Mouse (Mus musculus) midbrain, embryonic 12.5 days (tissue): Measurements from ENCODE around the gene Tuft1. TPM values are rescaled to one million over a fixed set of nuclear protein-coding genes. Genes with fewer than 3 reads are reported as not detected.

ENCODE experiments used
- ATAC-seq: fragments of 200-750 bp; cut with Nextera tagmentation; 2 replicates; pipeline ENCODE4 v1.8.0; 2017; ENCODE audit warnings: low read depth, moderate TSS enrichment, moderate library complexity; ENCODE audit not compliant: low FRiP score
- H3K27ac ChIP-seq: fragments of 300-500 bp; sonication (generic); replicated peaks from 2 replicates; pipeline ENCODE4 v1.5.1; 2016; ENCODE audit warnings: mild to moderate bottlenecking
- H3K27me3 ChIP-seq: fragments of 300-500 bp; sonication (generic); 2 replicates; pipeline ENCODE4 v1.6.1; 2016; ENCODE audit warnings: mild to moderate bottlenecking
- H3K36me3 ChIP-seq: fragments of 300-500 bp; sonication (generic); 2 replicates; pipeline ENCODE4 v1.6.1; 2016
- H3K4me1 ChIP-seq: fragments of 300-500 bp; sonication (generic); 2 replicates; pipeline ENCODE4 v1.6.1; 2016
- H3K4me2 ChIP-seq: fragments of 300-500 bp; sonication (generic); replicated peaks from 2 replicates; pipeline ENCODE4 v1.6.1; 2016; ENCODE audit warnings: mild to moderate bottlenecking, moderate library complexity
- H3K4me3 ChIP-seq: fragments of 300-500 bp; sonication (generic); 2 replicates; pipeline ENCODE4 v1.5.1; 2016; ENCODE audit warnings: mild to moderate bottlenecking
- H3K9ac ChIP-seq: fragments of 300-500 bp; sonication (generic); replicated peaks from 2 replicates; pipeline ENCODE4 v1.6.1; 2016; ENCODE audit warnings: mild to moderate bottlenecking, moderate library complexity
- H3K9me3 ChIP-seq: fragments of 300-500 bp; sonication (generic); 2 replicates; pipeline ENCODE4 v1.6.1; 2016; ENCODE audit warnings: mild to moderate bottlenecking
- WGBS: fragments of 180-500 bp; shearing (Covaris S2); methylation state at CpG from one replicate; pipeline ENCODE4 v1.1.7; 2016; 5-methylcytosine and 5-hydroxymethylcytosine counted together
- polyA plus RNA-seq: library from polyadenylated mRNA; unstranded; fragments of >200 nt; fragmentation: Nextera tagmentation; extraction: Ambion mirVana; gene quantifications from 2 replicates; pipeline ENCODE4 v1.2.1, GENCODE M21; 2016

Gene Tuft1
- polyA plus RNA-seq, 1 experiment from 2014 or later = 4.1 TPM

- Histone ChIP-seq H3K27me3 (no peaks in the 10 kb centered on the region), H3K4me1 (no peaks in the 10 kb centered on the region), H3K27ac (no peak overlapping the region), H3K9me3 (no peaks in the 10 kb centered on the region), H3K36me3 (no peaks in the 10 kb centered on the region), H3K4me3 (no peak overlapping the region), H3K9ac (no peak overlapping the region), H3K4me2 (no peak overlapping the region)
- ATAC-seq = no peak
- WGBS = 69% methylated on average over 1 of the region's 1 CpGs
These were observed 46.4 kb downstream of the Tuft1 start for GRCm38 (mm10) chr3:94612274-94612673.

- H3K9me3 ChIP-seq = no peaks in the 10 kb centered on the region
- 80% methylated on average over 5 of the region's 5 CpGs for WGBS
- no peaks in the 10 kb centered on the region for H3K4me1 ChIP-seq
- H3K4me3 ChIP-seq = no peak overlapping the region
- no peaks in the 10 kb centered on the region for H3K27me3 ChIP-seq
- no peak overlapping the region for H3K9ac ChIP-seq
- ATAC-seq = no peak
- H3K4me2 ChIP-seq = no peak overlapping the region
- no peak overlapping the region for H3K27ac ChIP-seq
- H3K36me3 ChIP-seq = no peaks in the 10 kb centered on the region
These were observed 46.8 kb downstream of the Tuft1 start for GRCm38 (mm10) chr3:94611834-94612233.

- H3K27me3 ChIP-seq = no peaks in the 10 kb centered on the region
- H3K4me3 ChIP-seq = no peak overlapping the region
- no peaks in the 10 kb centered on the region for H3K4me1 ChIP-seq
- no peaks in the 10 kb centered on the region for H3K36me3 ChIP-seq
- no peak overlapping the region for H3K27ac ChIP-seq
- no peak overlapping the region for H3K4me2 ChIP-seq
- no peak for ATAC-seq
- WGBS = 74% methylated on average over 4 of the region's 4 CpGs
- H3K9ac ChIP-seq = no peak overlapping the region
- H3K9me3 ChIP-seq = no peaks in the 10 kb centered on the region
These were observed 47.3 kb downstream of the Tuft1 start for GRCm38 (mm10) chr3:94611343-94611742.

GRCm38 (mm10) chr3:94610581-94610980 lies 48.1 kb downstream of the Tuft1 start:
- no peaks in the 10 kb centered on the region for H3K4me1 ChIP-seq

GRCm38 (mm10) chr3:94609621-94610020 lies 49.1 kb downstream of the Tuft1 start:
- ATAC-seq = no peak
- no peak overlapping the region for H3K9ac ChIP-seq

More at GRCm38 (mm10) chr3:94610581-94610980, 48.1 kb downstream of the Tuft1 start:
- H3K9me3 ChIP-seq = no peaks in the 10 kb centered on the region
- H3K27ac ChIP-seq = no peak overlapping the region
- no peaks in the 10 kb centered on the region for H3K36me3 ChIP-seq
- no peak for ATAC-seq
- no peaks in the 10 kb centered on the region for H3K27me3 ChIP-seq
- no peak overlapping the region for H3K4me2 ChIP-seq
- H3K9ac ChIP-seq = no peak overlapping the region
- 84% methylated on average over 2 of the region's 2 CpGs for WGBS
- no peak overlapping the region for H3K4me3 ChIP-seq

GRCm38 (mm10) chr3:94601959-94602358 lies 56.7 kb downstream of the Tuft1 start:
- Histone ChIP-seq H3K9ac (no peak overlapping the region), H3K27me3 (no peaks in the 10 kb centered on the region), H3K36me3 (no peaks in the 10 kb centered on the region), H3K4me3 (no peak overlapping the region), H3K9me3 (no peaks in the 10 kb centered on the region), H3K4me2 (no peak overlapping the region), H3K4me1 (no peaks in the 10 kb centered on the region), H3K27ac (no peak overlapping the region)
- WGBS = 5% methylated on average over 4 of the region's 4 CpGs
- no peak for ATAC-seq

More at GRCm38 (mm10) chr3:94609621-94610020, 49.1 kb downstream of the Tuft1 start:
- Histone ChIP-seq H3K27me3 (no peaks in the 10 kb centered on the region), H3K27ac (no peak overlapping the region), H3K4me3 (no peak overlapping the region), H3K36me3 (no peaks in the 10 kb centered on the region), H3K4me2 (no peak overlapping the region), H3K9me3 (no peaks in the 10 kb centered on the region), H3K4me1 (no peaks in the 10 kb centered on the region)
- WGBS = 89% methylated on average over 3 of the region's 3 CpGs

GRCm38 (mm10) chr3:94597224-94597779 lies 61.4 kb downstream of the Tuft1 start:
- ATAC-seq = no peak
- Histone ChIP-seq H3K27me3 (no peaks in the 10 kb centered on the region), H3K4me1 (no peaks in the 10 kb centered on the region), H3K4me2 (no peak overlapping the region), H3K36me3 (no peaks in the 10 kb centered on the region), H3K4me3 (no peak overlapping the region), H3K9ac (no peak overlapping the region), H3K9me3 (no peaks in the 10 kb centered on the region), H3K27ac (no peak overlapping the region)
- WGBS = 93% methylated on average over 3 of the region's 3 CpGs

GRCm38 (mm10) chr3:94595871-94596287 lies 62.8 kb downstream of the Tuft1 start:
- Histone ChIP-seq H3K4me2 (no peak overlapping the region), H3K36me3 (no peaks in the 10 kb centered on the region), H3K4me1 (no peaks in the 10 kb centered on the region), H3K27me3 (no peaks in the 10 kb centered on the region), H3K27ac (no peak overlapping the region), H3K9me3 (no peaks in the 10 kb centered on the region), H3K4me3 (no peak overlapping the region), H3K9ac (no peak overlapping the region)
- WGBS = 91% methylated on average over 6 of the region's 6 CpGs
- no peak for ATAC-seq

- Histone ChIP-seq H3K9ac (no peak overlapping the region), H3K36me3 (no peaks in the 10 kb centered on the region), H3K9me3 (no peaks in the 10 kb centered on the region), H3K4me1 (no peaks in the 10 kb centered on the region), H3K4me2 (no peak overlapping the region), H3K4me3 (no peak overlapping the region), H3K27ac (no peak overlapping the region), H3K27me3 (no peaks in the 10 kb centered on the region)
- 86% methylated on average over 5 of the region's 5 CpGs for WGBS
- no peak for ATAC-seq
These were observed 67.6 kb downstream of the Tuft1 start for GRCm38 (mm10) chr3:94591066-94591465.

GRCm38 (mm10) chr3:94587962-94588361 lies 70.7 kb downstream of the Tuft1 start:
- 81% methylated on average over 5 of the region's 5 CpGs for WGBS
- no peak for ATAC-seq
- Histone ChIP-seq H3K36me3 (no peaks in the 10 kb centered on the region), H3K4me1 (no peaks in the 10 kb centered on the region), H3K4me3 (no peak overlapping the region), H3K4me2 (no peak overlapping the region), H3K9me3 (no peaks in the 10 kb centered on the region), H3K9ac (no peak overlapping the region), H3K27ac (no peak overlapping the region), H3K27me3 (no peaks in the 10 kb centered on the region)

GRCm38 (mm10) chr3:94582944-94583343 lies 75.7 kb downstream of the Tuft1 start:
- WGBS = 72% methylated on average over 7 of the region's 7 CpGs
- Histone ChIP-seq H3K4me3 (no peak overlapping the region), H3K9ac (no peak overlapping the region), H3K36me3 (no peaks in the 10 kb centered on the region), H3K4me1 (peaks cover 17% of the 10 kb centered on the region), H3K27me3 (no peaks in the 10 kb centered on the region), H3K9me3 (no peaks in the 10 kb centered on the region), H3K4me2 (no peak overlapping the region), H3K27ac (no peak overlapping the region)
- no peak for ATAC-seq

GRCm38 (mm10) chr3:94582456-94582891 lies 76.2 kb downstream of the Tuft1 start, which contains the start of gene Snx27:
Snx27 (minus strand) TSS chr3:94582716.
- Histone ChIP-seq H3K36me3 (no peaks in the 10 kb centered on the region), H3K4me1 (peaks cover 17% of the 10 kb centered on the region), H3K9ac (peak within 1 kb of the TSS; percentile 92), H3K9me3 (no peaks in the 10 kb centered on the region), H3K27ac (peak within 1 kb of the TSS; percentile 86), H3K4me2 (peak within 1 kb of the TSS; percentile 84), H3K4me3 (peak within 1 kb of the TSS; percentile 90), H3K27me3 (no peaks in the 10 kb centered on the region)
- under 1% methylated on average over 37 of the region's 42 CpGs for WGBS
- peak; percentile 98 for ATAC-seq
